Mouse (Mus musculus) liver, embryonic 14.5 days (tissue): ENCODE measurements around the gene Apobec1. TPM values are rescaled to one million over a fixed set of nuclear protein-coding genes. Genes with fewer than 3 reads are reported as not detected.
"Not testable (repeated sequence)": the region's sequence is repeated elsewhere in the genome, so short reads cannot be mapped to it uniquely, and the experiment has no call there.

Experiments used
- ATAC-seq: fragments of 200-750 bp; cut with Nextera tagmentation; 2 replicates; pipeline ENCODE4 v1.8.0; 2017; ENCODE audit warnings: moderate number of reproducible peaks, mild to moderate bottlenecking, moderate library complexity; ENCODE audit not compliant: insufficient read depth
- DNase-seq, 3 experiments: peaks; one replicate each; pipeline ENCODE4 v3.0.0-alpha.2; 2012 to 2013; ENCODE audit warnings: low read depth in 3 of 3, low spot score in 3 of 3
- H3K27ac ChIP-seq: fragments of 300-500 bp; sonication (generic); 2 replicates; pipeline ENCODE4 v1.5.1; 2014; ENCODE audit warnings: moderate library complexity, mild to moderate bottlenecking, control low read depth, inconsistent platforms
- H3K27me3 ChIP-seq: fragments of 300-500 bp; sonication (generic); 2 replicates; pipeline ENCODE4 v1.6.1; 2014; ENCODE audit warnings: mild to moderate bottlenecking, low read length, moderate library complexity; ENCODE audit not compliant: control insufficient read depth, insufficient read depth
- H3K36me3 ChIP-seq: fragments of 300-500 bp; sonication (generic); replicated peaks from 2 replicates; pipeline ENCODE4 v1.6.1; 2014; ENCODE audit warnings: low read depth; ENCODE audit not compliant: control insufficient read depth, insufficient read depth
- H3K4me1 ChIP-seq, 2 experiments: fragments of 200-500 bp in 1 of 2; fragments of 300-500 bp in 1 of 2; sonication (generic) in 1 of 2; replicated peaks; 2 replicates each; pipeline ENCODE4 v1.6.1; 2012 to 2014; ENCODE audit warnings: antibody characterized with exemption in 1 of 2, inconsistent platforms in 1 of 2, low read length in 1 of 2; ENCODE audit not compliant: control insufficient read depth in 2 of 2, insufficient read depth in 2 of 2
- H3K4me2 ChIP-seq: fragments of 300-500 bp; sonication (generic); 2 replicates; pipeline ENCODE4 v1.6.1; 2014; ENCODE audit warnings: low read depth, mild to moderate bottlenecking, control low read depth, moderate library complexity
- H3K4me3 ChIP-seq, 2 experiments: fragments of 200-500 bp in 1 of 2; fragments of 300-500 bp in 1 of 2; sonication (generic) in 1 of 2; 2 replicates each; pipeline ENCODE4 v1.5.1; 2012 to 2014; ENCODE audit warnings: low read depth in 2 of 2, low read length in 2 of 2, mild to moderate bottlenecking in 2 of 2, control low read depth in 1 of 2, inconsistent platforms in 1 of 2, moderate library complexity in 1 of 2; ENCODE audit not compliant: insufficient read depth in 1 of 2
- H3K9ac ChIP-seq: fragments of 300-500 bp; sonication (generic); replicated peaks from 2 replicates; pipeline ENCODE4 v1.6.1; 2014; ENCODE audit warnings: mild to moderate bottlenecking, control low read depth, moderate library complexity
- H3K9me3 ChIP-seq: fragments of 300-500 bp; sonication (generic); 2 replicates; pipeline ENCODE4 v1.6.1; 2016; ENCODE audit warnings: low read length, mixed read lengths; ENCODE audit not compliant: control insufficient read depth
- CTCF ChIP-seq: IDR thresholded peaks from 2 replicates; pipeline ENCODE4 v1.5.1; 2016; ENCODE audit warnings: antibody characterized with exemption, low read depth, control low read depth
- EP300 ChIP-seq: IDR thresholded peaks from 2 replicates; pipeline ENCODE4 v1.6.1; 2016; ENCODE audit warnings: antibody characterized with exemption, low read depth
- WGBS: fragments of 180-500 bp; shearing (Covaris S2); extraction: QIAGEN DNeasy Blood & Tissue Kit; methylation state at CpG from one replicate; pipeline ENCODE4 v1.1.7; 2014; ENCODE audit not compliant: insufficient replicate concordance; 5-methylcytosine and 5-hydroxymethylcytosine counted together
- polyA plus RNA-seq, 2 experiments: library from polyadenylated mRNA; depleted of rRNA in 1 of 2; stranded (reverse) in 1 of 2; unstranded in 1 of 2; fragments of >200 nt; fragmentation: Nextera tagmentation in 1 of 2; extraction: Ambion mirVana in 1 of 2; gene quantifications; 2 replicates each; pipeline versions ENCODE4 v1.2.1 to v1.2.3; 2012 to 2014

Apobec1 gene
- polyA plus RNA-seq (2012; rRNA removed) (3.9 and 4.3 TPM in 2 replicates), polyA plus RNA-seq (2014; fragmentation: Nextera tagmentation; extraction: Ambion mirVana) (3.6 and 4.2 TPM in 2 replicates)

DNA sequence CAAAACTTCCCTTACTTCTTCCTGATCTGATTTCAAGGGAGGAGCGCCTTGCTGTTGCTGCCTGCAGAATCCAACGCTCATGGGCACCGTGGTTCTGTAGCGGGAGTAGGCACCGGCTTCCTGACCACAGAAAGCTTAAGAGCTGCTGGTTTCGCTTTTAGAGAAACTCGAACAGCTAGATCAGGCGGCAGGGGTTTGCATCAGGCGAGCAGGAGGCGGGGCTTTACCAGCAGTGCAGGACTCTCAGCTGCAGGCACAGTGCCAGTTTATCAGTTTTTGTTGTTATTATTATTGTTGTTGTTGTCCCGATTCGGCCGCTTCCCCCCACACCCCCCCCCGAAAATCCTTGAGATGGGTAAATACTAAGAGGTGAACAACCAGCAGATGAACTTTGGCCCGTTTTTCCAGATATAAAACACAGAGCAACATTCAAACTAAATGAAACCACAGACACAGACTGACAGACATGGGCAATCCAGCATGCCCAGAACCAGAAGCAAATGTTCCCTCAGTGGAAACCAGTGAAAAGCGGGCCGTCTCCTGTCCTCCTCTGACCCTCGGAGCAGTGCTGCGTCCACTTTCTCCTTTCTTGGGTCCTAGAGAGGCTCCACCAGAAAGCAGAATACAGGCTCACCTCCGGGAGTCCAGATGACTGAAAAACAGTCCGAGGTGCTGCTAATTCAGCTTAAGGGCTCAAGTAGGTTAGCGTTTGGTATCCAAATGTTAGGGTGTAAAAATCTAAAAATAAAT, at the start of gene Apobec1:
Gene Apobec1 (minus strand): TSS at position 203 of the 750 bp plus-strand sequence.
- no peaks in the 10 kb centered on the region for H3K27me3 ChIP-seq
- H3K9ac ChIP-seq, result peak within 1 kb of the TSS; percentile 74
- WGBS, result 2% methylated on average over 22 of the region's 22 CpGs
- no peaks in the 10 kb centered on the region for H3K9me3 ChIP-seq
- no peak for TF ChIP-seq CTCF
- peak within 1 kb of the TSS; percentile 82 for H3K4me2 ChIP-seq
- H3K4me1 ChIP-seq, result peaks cover 0 to 2% of the 10 kb centered on the region in 2 experiments; a peak in 1 of 4 replicates
- no peaks in the 10 kb centered on the region for H3K36me3 ChIP-seq
- peak within 1 kb of the TSS; percentile 68 to 97 for H3K4me3 ChIP-seq
- peak within 1 kb of the TSS; percentile 66 for H3K27ac ChIP-seq
- DNase-seq (peak; percentile 67 to 72 (median 69)), ATAC-seq (peak; percentile 83)

DNA sequence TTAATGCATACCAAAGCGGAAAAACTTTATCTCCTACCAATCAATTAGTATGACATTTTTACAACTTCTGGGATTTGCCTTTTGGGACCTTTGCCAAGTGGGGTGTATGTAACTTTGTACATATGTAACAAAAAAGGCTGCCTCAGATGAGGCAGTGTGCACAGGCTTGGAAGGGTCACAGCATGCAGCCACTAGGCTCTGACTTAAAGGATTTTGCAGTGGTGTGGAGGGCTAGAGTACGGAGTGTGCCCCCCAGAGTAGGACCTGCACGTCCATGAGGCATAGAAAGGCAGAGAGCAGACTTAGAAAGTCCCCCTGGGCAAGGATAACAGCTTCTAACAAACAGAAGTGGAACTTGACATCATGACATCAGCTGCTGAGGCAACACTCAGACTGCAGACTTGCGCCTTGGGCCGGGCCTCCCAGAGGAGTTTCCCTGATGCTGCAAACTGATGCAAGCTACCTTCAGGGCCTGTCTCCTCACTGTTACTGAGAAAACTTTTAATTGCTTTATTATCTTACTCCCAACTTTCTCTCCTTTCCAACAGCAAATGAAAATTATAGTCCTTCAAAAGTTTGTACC, 48.2 kb upstream of the Apobec1 start:
- Histone ChIP-seq H3K9ac (no peak overlapping the region), H3K36me3 (no peaks in the 10 kb centered on the region), H3K9me3 (no peaks in the 10 kb centered on the region), H3K4me2 (no peak overlapping the region), H3K27ac (no peak overlapping the region), H3K4me3 (no peak overlapping the region), H3K4me1 (no peaks in the 10 kb centered on the region), H3K27me3 (no peaks in the 10 kb centered on the region)
- WGBS, result 62% methylated on average over 5 of the region's 5 CpGs
- no peak for ATAC-seq
- DNase-seq, result no peak
- no peak for TF ChIP-seq EP300
- TF ChIP-seq CTCF, result no peak

DNA sequence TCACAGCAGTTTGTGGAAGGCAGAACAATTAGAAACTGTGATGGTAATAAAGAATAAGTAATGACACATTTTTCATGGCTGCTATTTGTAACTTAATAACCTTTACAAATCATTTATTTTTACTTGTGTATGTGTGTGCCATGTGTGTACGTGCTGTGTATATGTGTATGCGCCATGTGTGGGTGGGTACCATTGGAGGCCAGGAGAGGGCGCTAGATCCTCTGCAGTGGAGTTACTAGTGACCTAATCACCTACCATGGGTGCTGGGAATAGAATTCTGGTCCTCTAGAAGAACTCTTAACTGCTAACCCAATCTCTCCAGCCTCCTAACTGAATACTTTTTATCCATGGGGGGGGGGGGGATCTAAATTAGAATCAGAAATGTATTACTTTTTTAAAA, 47.7 kb upstream of the Apobec1 start:
- H3K4me3 ChIP-seq, result no peak overlapping the region
- TF ChIP-seq CTCF (no peak), EP300 (no peak)
- 68% methylated on average over 3 of the region's 3 CpGs for WGBS
- ATAC-seq, result no peak
- H3K27ac ChIP-seq, result no peak overlapping the region
- no peaks in the 10 kb centered on the region for H3K4me1 ChIP-seq
- DNase-seq, result no peak
- no peaks in the 10 kb centered on the region for H3K27me3 ChIP-seq
- no peak overlapping the region for H3K9ac ChIP-seq
- no peak overlapping the region for H3K4me2 ChIP-seq
- H3K36me3 ChIP-seq, result no peaks in the 10 kb centered on the region
- no peaks in the 10 kb centered on the region for H3K9me3 ChIP-seq

DNA sequence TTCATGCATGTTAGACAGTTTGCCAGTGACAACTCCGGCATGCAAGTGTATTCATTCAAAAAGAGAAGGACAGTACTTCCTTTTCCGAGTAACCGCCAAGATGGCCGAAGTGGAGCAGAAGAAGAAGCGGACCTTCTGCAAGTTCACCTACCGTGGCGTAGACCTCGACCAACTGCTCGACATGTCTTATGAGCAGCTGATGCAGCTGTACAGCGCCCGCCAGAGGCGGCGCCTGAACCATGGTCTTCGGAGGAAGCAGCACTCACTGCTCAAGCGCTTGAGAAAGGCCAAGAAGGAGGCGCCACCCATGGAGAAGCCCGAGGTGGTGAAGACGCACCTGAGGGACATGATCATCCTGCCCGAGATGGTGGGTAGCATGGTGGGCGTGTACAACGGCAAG, 42.0 kb upstream of the Apobec1 start:
- H3K4me1 ChIP-seq, DNase-seq, H3K27me3 ChIP-seq, H3K36me3 ChIP-seq, H3K4me3 ChIP-seq, H3K4me2 ChIP-seq, H3K27ac ChIP-seq, H3K9ac ChIP-seq, H3K9me3 ChIP-seq, ATAC-seq: not testable (repeated sequence)
- 80% methylated on average over 21 of the region's 21 CpGs for WGBS

DNA sequence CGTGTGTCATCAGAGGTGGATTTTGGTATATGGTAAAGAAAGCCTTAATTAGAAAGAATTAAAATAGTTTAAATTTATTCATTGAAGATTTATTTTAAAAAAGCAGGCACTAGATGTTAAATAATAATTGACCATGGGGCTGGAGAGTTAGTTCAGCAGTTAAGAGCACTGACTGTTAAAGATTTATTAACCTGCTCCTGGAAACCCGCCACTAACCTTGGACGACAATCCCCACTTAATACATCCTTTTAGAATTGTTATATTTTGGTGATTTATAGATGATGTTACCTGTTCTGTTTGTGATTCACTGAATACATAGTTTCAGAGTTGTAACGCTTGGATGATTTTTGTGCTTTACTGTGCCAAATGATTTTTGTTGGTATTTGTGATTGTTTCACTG, 35.3 kb upstream of the Apobec1 start:
- not testable (repeated sequence) for ATAC-seq, DNase-seq, H3K9me3 ChIP-seq, H3K9ac ChIP-seq, H3K36me3 ChIP-seq, H3K27ac ChIP-seq, H3K27me3 ChIP-seq, H3K4me2 ChIP-seq, H3K4me1 ChIP-seq, H3K4me3 ChIP-seq
- 64% methylated on average over 4 of the region's 4 CpGs for WGBS
